Mouse (Mus musculus): ENCODE data around the gene Megf6.

Megf6 gene

GRCm38 (mm10) chr4:154160538-154161390, 9.8 kb upstream of the Megf6 start, which contains the start of gene Tprgl:
Gene Tprgl, minus strand, starts transcription at chr4:154160666.
- peak; percentile 96 for DNase-seq

DNA sequence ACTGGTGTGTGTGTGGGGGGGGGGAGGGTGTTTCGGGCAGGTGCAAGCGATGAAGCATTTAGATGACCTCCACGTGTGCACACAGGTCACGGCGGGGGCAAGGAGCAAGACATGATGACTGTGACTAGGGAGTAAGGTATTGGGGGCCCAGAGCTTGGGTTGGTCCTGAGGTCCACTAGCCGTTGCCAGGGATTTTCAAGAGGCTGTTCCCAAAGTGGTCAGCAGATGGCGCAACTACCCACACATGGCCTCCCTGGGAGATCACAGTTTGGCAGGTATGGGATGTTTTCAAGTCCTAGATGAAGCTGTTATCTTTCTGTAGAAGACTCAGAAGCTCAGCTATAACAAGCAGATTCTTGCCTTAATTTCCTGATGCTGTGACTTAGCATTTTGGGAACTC, 7.2 kb upstream of the Megf6 start:
- peak; percentile 81 for DNase-seq

- no peak for DNase-seq
Measured at GRCm38 (mm10) chr4:154167053-154167452, 3.5 kb upstream of the Megf6 start.

DNA sequence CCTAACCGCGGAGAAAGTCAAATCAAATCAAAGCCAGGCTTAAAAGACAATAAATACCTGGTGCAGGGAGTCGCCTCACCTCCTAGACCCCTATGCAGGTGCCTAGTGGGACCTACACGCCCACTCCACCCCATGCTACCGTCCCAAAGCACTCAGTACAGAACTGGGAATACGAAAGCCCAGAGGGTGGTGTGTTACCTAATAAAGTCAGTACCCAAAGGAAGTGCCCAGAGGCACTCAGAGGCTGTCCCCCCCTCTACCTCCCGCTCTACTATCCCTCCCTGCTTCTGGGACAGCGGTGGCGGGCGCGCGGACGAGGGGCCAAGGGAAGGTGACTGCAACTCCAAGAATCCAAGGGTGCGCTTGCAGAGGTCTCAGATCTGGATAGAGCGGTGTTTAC, 509 bp upstream of the Megf6 start:
- no peak for DNase-seq

- DNase-seq: no peak
Measured at GRCm38 (mm10) chr4:154171151-154171930, 811 bp downstream of the Megf6 start.

GRCm38 (mm10) chr4:154171931-154172604, 1.5 kb downstream of the Megf6 start:
- no peak for DNase-seq

- DNase-seq: no peak
Measured at GRCm38 (mm10) chr4:154177257-154177656, 6.7 kb downstream of the Megf6 start.

DNA sequence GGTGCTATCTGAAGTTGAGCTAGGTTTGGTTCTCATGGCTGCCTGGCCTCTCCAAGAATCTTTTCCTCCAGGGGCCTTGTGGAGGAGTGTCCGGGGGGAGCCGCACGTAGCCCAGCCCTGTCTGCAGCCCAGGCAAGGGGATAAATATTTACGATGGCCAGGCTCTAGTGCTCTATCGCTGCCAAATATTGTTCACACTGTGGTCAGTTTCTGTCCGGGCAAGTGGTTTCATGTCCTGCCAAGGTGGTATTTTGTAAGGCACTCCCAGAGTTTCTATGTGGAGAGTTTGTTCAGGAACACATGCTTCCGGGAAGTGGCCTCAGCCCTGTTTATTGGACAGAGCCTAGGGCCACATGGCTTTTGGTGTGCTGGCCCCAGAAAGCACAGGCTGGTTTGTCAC, 10.5 kb downstream of the Megf6 start:
- no peak for DNase-seq

DNA sequence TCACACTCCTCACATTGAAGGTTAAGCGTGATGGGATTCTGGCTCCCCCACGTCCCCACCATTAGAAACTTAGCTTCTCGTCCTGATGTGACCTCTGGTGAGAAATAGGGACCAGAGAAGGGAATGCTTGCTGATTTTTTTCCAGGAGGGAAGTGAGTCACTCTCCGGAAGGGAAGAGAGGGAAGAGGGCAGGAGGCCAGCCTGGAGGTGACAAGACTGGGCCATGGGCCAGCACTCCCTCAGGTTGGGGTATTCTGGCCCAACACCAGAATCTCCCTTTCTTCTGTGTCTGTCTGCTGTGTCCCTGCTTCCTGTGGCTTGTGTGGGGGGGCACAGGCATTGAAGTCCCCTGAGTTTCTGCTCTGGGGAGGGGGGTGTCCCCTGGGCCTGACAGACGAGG, 13.0 kb downstream of the Megf6 start:
- DNase-seq: no peak

- no peak for DNase-seq
Measured at GRCm38 (mm10) chr4:154185001-154185400, 14.5 kb downstream of the Megf6 start.

- no peak for DNase-seq
Measured at GRCm38 (mm10) chr4:154186002-154186537, 15.5 kb downstream of the Megf6 start.

DNA sequence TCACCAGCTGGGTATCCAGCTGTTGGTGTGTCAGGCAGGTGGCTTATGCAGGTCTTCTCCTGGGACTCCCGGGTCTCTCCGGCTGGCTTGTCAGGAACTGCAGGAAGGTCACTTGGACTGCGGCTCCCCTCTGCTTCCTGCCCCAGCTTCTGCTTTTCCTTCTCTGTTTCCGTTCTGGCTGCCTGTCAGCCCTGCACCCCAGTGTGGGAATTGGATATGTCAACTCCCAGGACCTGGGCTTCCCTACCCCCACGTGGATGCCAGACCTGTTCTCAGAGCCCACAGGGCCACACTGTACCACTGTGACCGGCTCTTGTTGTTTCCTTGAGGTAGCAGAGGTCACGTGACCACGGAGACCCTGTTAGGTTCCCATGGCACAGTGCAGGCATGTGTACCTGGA, 18.4 kb downstream of the Megf6 start:
- DNase-seq: no peak

- DNase-seq: no peak
Measured at GRCm38 (mm10) chr4:154197961-154198360, 27.4 kb downstream of the Megf6 start.

DNA sequence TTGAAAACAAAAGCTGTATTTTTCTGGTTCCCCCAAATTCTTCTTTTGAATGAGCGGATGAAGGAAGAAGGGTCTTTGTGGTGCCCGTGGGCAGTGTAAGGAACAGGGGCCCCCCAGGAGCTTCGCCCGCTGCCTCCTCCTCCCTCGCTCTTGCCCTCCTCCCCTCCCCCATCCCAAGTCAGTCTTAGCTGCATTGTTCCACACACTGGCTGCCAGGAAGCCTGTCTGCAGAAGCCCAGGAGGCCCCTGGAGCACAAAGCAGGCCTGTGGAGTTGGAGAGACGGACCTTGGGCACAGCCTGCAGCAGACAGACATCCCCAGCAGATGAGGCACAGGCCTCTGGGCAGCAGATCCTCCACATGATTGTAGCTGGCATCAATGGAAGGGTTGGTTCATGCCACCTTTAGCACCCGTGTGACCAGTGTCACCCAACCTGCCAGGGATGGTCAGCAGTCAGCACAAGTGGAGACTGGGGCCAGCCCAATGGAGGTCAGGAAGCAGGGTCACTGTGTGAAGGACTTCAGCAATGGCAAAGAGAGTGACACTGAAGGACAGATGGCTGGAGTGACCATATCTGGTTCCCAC, 27.9 kb downstream of the Megf6 start:
- no peak for DNase-seq

GRCm38 (mm10) chr4:154201511-154201910, 31.0 kb downstream of the Megf6 start:
- DNase-seq: no peak

DNA sequence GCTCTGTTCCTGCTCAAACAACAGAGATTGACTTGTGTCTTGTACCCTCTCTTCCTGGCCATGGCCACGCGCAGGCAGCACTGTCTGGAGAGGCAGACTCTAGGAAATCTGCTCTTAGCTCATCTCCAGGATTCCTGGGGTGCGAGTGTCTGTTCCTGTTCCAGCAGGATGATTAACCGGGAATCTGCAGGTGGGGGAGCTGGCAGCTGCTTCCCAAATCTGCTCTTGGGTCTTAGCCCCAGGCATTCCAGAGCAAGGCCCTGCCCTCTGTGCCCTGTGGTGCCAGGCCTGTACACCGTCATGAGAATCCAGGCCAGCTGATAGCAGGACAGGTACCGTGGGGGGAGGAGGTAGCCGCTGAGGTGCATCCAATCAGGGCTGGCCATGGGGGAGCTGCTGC, 34.0 kb downstream of the Megf6 start:
- peak; percentile 87 for DNase-seq

- DNase-seq: peak; percentile 32
Measured at GRCm38 (mm10) chr4:154205392-154205791, 34.9 kb downstream of the Megf6 start.

GRCm38 (mm10) chr4:154207261-154207660, 36.7 kb downstream of the Megf6 start:
- peak; percentile 69 for DNase-seq

- no peak for DNase-seq
Measured at GRCm38 (mm10) chr4:154209054-154209453, 38.5 kb downstream of the Megf6 start.

GRCm38 (mm10) chr4:154209825-154210224, 39.3 kb downstream of the Megf6 start:
- DNase-seq: no peak

DNA sequence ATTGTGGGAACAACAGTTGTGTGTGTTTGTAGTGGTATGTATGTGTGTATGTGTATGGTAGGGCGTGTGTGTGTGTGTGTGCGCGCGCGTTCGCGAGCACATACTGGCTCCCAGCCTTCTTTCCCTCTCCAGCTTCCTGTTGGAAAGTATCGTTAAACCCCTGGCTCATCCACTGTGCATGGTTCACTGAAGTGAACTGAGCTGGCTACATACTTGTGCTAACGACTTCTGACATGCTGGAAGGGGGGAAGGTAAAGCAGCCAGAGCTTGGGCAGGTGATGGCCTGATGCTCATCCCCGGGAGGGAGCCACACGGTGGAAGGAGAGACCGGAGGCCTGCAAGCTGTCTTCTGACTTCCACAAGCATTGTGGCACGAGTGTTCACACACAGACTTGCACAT, 40.9 kb downstream of the Megf6 start:
- DNase-seq: no peak

DNA sequence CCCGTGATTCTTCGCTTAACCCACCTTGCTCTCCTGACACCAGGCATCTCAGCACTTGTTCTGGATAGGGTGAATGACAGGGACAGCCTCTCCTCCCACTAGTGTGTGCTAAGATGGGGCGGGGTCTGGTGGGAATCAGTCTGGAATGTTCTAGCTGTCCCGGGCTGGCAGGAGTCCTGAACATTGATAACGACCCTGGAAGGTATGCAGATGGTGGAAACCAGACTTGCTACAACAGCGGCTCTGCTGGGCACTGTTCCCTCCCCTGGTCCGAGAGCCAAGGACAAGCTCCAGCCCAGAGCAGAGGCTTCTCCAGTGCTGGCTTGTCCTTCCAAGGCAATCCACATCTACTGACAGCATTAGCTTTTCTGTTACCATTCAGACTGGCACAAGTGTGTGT, 43.1 kb downstream of the Megf6 start:
- no peak for DNase-seq

DNA sequence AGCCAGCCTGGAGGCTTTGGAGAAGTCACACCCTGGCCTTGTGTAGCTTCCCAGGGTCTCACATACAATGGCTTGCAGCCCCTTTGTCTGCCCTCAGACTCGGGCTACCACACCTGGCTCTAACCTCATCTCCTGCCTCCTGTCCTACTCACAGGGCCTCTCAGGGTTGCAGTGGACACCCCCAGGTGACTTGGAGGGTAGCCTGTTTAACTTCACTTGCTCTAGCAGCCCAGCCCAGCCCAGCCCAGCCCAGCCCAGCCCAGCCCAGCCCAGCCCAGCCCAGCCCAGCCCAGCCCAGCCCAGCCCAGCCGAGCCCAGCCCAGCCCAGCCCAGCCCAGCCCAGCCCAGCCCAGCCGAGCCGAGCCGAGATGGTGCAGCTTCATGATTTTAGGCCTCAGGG, 43.5 kb downstream of the Megf6 start:
- DNase-seq: no peak

Data from cerebellum, adult 8-10 months (tissue).